Mouse (Mus musculus) Patski (cell line): Measurements from ENCODE around the gene Rnf113a2. TPM values are rescaled to one million over a fixed set of nuclear protein-coding genes. Genes with fewer than 3 reads are reported as not detected.

Source experiments
- ATAC-seq: fragments of 100-300 bp; one replicate; pipeline ENCODE4 v1.8.0; 2021
- CTCF ChIA-PET: fragments of 350-600 bp; sonication (Branson Sonifier 250); formaldehyde crosslinking; loops from one replicate; lab custom pipeline; 2022; ENCODE audit warnings: inconsistent platforms; lab: Charles Lee
- POLR2A ChIA-PET: fragments of 350-600 bp; sonication (Branson Sonifier 250); formaldehyde crosslinking; loops from one replicate; lab custom pipeline; 2022; ENCODE audit warnings: antibody characterized with exemption, inconsistent platforms; lab: Charles Lee
- DNase-seq: peaks from one replicate; pipeline ENCODE4 v3.0.0-alpha.2; 2011; ENCODE audit warnings: low read depth, low spot score
- H3K27me3 ChIP-seq: fragments of 371-371 bp; one replicate; pipeline ENCODE4 v1.5.1; 2021
- CTCF ChIP-seq: fragments of 100-300 bp; IDR thresholded peaks from one replicate; pipeline ENCODE4 v1.5.1; 2021
- in situ Hi-C: fragments of 300-500 bp; cut with MboI; formaldehyde crosslinking; loops from 3 replicates; pipeline ENCODE4 v1.11.1; 2018; ENCODE audit warnings: low pct_unique_long_range_greater_than_20kb, mixed read lengths
- polyA plus RNA-seq: library from polyadenylated mRNA; unstranded; gene quantifications from one replicate; pipeline ENCODE4 v1.2.3, GENCODE M21; 2021

Gene Rnf113a2
- 18.1 TPM for polyA plus RNA-seq

DNA sequence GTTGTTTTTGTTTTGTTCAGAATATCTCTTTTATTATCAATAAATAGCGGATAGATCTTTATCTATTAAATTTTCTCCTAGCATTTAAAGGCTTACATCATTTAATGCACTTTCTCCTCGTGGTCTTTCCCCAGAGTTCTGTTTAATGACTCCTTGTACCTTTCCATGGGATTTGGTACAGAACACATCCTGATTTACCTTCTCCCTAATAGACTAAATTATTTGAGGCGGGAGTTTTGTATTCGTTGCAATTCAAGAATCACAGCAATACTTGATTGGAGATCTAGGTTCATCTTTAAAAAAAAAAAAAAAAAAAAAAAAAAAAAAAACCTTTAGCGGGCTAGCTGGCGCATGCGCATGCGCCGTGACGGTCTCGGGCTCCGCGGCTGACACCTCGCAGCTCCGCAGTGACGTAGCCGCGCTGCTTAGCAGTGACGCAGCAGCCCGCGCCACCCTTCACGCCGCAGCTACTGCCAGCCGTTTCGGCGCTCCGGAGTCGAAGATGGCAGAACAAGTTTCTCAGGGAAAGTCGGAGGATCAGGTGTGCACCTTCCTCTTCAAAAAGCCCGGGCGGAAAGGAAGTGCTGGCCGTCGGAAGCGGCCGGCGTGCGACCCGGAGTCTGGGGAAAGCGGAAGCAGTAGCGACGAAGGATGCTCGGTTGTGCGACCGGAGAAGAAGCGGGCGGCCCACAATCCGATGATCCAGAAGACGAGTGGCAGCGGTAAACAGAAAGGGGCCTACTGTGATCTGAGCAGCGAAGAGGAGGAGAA, at the start of gene Rnf113a2:
Gene Rnf113a2 (plus strand): TSS at position 363 of the 771 bp plus-strand sequence.
- ChIA-PET CTCF (interaction anchor here (1.3 to 1.4 kb wide), 2 partner anchors 12 to 18 kb away, joined by 3 to 4 read pairs; no protein-coding TSS in a partner anchor), POLR2A (interaction anchor here (0.8 kb wide), 1 partner anchor 31 kb away, joined by 3 read pairs; no protein-coding TSS in a partner anchor)
- in situ Hi-C loops, result no loop called here
- ATAC-seq, result no peak
- no peak for DNase-seq
- no peaks in the 10 kb centered on the region for H3K27me3 ChIP-seq
- TF ChIP-seq CTCF, result no peak

DNA sequence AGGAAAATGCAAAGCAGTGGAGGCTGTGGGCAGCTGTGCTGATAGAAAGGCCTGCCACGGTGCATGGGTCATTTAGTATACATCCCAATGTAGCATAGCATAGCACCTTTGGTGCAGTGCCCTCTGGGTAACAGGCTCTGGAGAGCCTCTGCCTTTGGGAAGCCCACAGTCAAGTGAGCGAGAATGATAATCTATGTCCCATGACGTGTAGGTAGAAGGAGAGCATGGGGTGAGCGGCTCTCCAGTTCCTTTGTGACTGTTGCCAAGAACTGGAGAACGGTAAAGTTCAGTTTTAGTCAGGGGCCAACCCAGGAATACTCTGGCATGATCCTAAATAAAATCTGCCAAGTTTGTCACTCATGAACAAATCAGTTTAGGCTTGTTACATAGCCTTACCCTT, 45.3 kb upstream of the Rnf113a2 start:
- in situ Hi-C loops, result no loop called here
- TF ChIP-seq CTCF, result no peak
- CTCF ChIA-PET, result no interaction called here
- no peak for DNase-seq
- ATAC-seq, result no peak
- POLR2A ChIA-PET, result no interaction called here
- H3K27me3 ChIP-seq, result no peaks in the 10 kb centered on the region

GRCm38 (mm10) chr12:84373831-84374481, 43.0 kb upstream of the Rnf113a2 start:
- in situ Hi-C loops, result no loop called here
- ATAC-seq (peak; percentile 62), DNase-seq (peak; percentile 68)
- no peak for TF ChIP-seq CTCF
- no peaks in the 10 kb centered on the region for H3K27me3 ChIP-seq
- CTCF ChIA-PET, result no interaction called here
- POLR2A ChIA-PET, result interaction anchor here (0.6 kb wide), 1 partner anchor 21 kb away, joined by 3 read pairs; no protein-coding TSS in a partner anchor

DNA sequence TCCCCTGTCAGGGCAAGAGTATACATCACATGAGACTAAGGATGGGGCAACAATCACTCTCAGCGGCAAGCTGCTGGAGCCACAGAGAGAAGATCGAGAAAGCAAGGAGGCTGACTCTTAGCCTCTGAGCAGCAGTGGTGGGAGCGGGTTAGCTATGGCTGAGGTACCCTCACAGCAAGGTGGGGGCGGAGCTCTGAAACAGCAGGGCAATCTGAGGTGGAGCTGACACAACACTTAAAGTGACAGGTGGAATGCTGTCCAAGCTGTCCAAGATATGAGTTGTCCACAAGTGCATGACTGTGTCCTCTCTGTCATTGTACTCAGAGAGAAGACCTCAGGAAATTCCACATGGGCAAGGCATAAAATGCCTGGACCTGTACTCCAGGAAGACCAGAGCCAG, 34.6 kb upstream of the Rnf113a2 start:
- DNase-seq (no peak), ATAC-seq (no peak)
- H3K27me3 ChIP-seq, result no peaks in the 10 kb centered on the region
- no peak for TF ChIP-seq CTCF
- in situ Hi-C loops, result no loop called here
- CTCF ChIA-PET, result no interaction called here
- POLR2A ChIA-PET, result no interaction called here

- in situ Hi-C loops, result no loop called here
- CTCF ChIA-PET, result interaction anchor here (1.3 kb wide), 1 partner anchor 9 kb away, joined by 3 read pairs; no protein-coding TSS in a partner anchor
- POLR2A ChIA-PET, result no interaction called here
- no peak for TF ChIP-seq CTCF
- ATAC-seq (no peak), DNase-seq (no peak)
- H3K27me3 ChIP-seq, result no peaks in the 10 kb centered on the region
These were observed 32.3 kb upstream of the Rnf113a2 start for GRCm38 (mm10) chr12:84384644-84385081.

GRCm38 (mm10) chr12:84385408-84385807, 31.6 kb upstream of the Rnf113a2 start:
- TF ChIP-seq CTCF, result no peak
- no peak for ATAC-seq
- ChIA-PET POLR2A (no interaction called here), CTCF (interaction anchor here (1.3 kb wide), 1 partner anchor 8 kb away, joined by 3 read pairs; no protein-coding TSS in a partner anchor)
- DNase-seq, result no peak
- H3K27me3 ChIP-seq, result no peaks in the 10 kb centered on the region
- in situ Hi-C loops, result no loop called here

DNA sequence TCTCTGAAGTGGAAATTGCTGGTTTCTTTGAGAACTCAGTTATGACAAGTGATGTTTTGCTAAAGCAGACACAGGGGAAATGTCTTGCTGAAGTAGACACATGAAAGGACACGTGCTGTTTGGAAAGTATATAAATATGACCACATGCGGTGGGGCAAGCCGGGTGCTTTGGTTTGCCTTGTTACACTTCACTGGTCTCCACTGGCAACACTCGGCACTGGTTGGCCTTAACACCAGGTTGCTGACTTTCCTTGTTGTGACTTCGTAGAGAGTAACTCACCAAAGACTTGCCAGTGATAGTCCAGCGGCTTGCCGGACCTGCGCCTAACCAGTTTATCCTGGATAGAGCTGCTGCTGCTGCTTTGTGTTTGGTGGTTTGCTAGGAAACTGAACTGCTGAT, 28.9 kb upstream of the Rnf113a2 start:
- ATAC-seq (no peak), DNase-seq (no peak)
- POLR2A ChIA-PET, result no interaction called here
- CTCF ChIA-PET, result interaction anchor here (0.8 kb wide), 1 partner anchor 12 kb away, joined by 3 read pairs; no protein-coding TSS in a partner anchor
- H3K27me3 ChIP-seq, result no peaks in the 10 kb centered on the region
- no peak for TF ChIP-seq CTCF
- in situ Hi-C loops, result no loop called here

GRCm38 (mm10) chr12:84388774-84389400, 28.1 kb upstream of the Rnf113a2 start:
- in situ Hi-C loops, result no loop called here
- ChIA-PET CTCF (no interaction called here), POLR2A (no interaction called here)
- no peak for DNase-seq
- no peak for TF ChIP-seq CTCF
- ATAC-seq, result no peak
- no peaks in the 10 kb centered on the region for H3K27me3 ChIP-seq

DNA sequence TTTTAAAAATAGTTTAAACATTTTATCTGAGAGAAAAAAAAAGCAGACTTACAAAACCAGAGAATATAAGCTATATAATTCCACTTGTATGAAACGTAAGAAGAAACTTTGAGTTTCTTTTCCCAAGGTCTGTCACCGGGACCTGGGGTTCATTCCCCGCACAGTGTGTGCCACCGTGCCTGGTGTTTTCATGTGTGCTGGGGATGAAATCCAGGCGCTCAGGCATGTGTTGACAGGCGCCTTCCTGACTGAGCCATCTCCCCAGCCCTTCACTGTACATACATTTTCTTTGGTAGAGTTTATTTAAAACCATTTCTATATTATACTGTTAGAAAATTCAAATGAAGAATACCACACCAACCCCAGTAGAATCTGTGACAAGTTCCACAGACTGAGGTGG, 26.7 kb upstream of the Rnf113a2 start:
- ATAC-seq (no peak), DNase-seq (no peak)
- ChIA-PET CTCF (no interaction called here), POLR2A (no interaction called here)
- TF ChIP-seq CTCF, result no peak
- H3K27me3 ChIP-seq, result no peaks in the 10 kb centered on the region
- in situ Hi-C loops, result no loop called here

DNA sequence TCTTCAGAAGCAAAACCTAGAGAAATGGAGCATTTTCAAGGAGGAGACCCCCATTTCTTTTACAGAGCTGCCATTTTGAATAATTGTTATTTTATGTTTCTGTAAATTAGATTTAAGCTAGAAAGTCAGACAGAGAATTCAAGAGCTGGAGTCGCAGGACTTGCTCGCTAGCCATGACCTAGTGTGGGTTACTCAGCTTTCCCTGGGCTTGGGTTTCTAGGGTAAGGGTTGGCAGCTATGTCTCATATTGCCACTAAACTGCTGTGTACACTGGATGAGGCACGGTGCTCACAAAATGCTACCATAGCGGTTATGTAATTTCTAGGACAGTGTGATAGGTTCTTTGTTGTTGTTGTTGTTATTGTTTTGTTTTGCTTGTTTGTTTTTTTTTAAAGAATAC, 24.3 kb upstream of the Rnf113a2 start:
- CTCF ChIA-PET, result no interaction called here
- POLR2A ChIA-PET, result interaction anchor here (1.0 kb wide), 1 partner anchor 76 kb away, joined by 4 read pairs; the partner anchor contains the start of gene Zfp410
- TF ChIP-seq CTCF, result no peak

More for the DNA sequence above, 24.3 kb upstream of the Rnf113a2 start:
- in situ Hi-C loops, result no loop called here
- H3K27me3 ChIP-seq, result no peaks in the 10 kb centered on the region
- DNase-seq, result no peak
- ATAC-seq, result no peak
